Mouse (Mus musculus) bone marrow, adult 2 months (tissue): ENCODE data around the gene Caap1.

Source experiments
- CTCF ChIP-seq: fragments of 200-500 bp; IDR thresholded peaks from 2 replicates; pipeline ENCODE4 v1.5.1; 2011; ENCODE audit warnings: low read length, control low read depth; ENCODE audit not compliant: control insufficient read depth, insufficient read depth
- POLR2A ChIP-seq: fragments of 200-500 bp; IDR thresholded peaks from 2 replicates; pipeline ENCODE4 v1.6.1; 2011; ENCODE audit warnings: low read depth, mild to moderate bottlenecking, control low read depth, low read length, borderline replicate concordance; ENCODE audit not compliant: control insufficient read depth

DNA sequence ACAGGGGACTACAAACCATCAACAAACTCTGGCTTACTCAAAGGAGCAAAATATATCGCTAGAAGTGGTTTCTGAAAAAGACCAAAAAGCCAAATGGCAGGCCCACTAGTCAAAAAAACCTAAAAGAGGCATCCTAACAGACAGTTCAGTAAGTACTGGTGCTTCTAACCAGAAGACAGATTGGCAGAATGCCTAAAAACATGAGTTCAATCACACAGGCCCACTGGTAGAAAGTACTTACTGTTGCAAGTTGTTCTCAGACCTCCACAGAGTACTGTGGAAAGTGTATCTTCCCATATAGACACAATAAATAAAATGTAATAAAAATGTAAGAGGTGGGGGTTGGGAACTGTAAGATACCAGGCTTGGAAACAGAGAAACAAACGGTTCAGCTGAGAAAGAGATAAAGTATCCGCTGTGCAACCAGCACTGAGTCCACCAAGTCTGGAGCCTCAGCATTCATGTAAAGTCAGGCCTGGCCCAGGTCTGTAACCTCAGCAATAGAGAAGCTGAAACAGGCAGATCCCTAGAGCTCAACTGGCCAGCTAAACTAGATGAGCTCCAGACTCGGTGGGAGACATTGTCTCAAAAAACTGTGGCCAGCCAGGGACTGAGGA, 35.3 kb upstream of the Caap1 start:
- TF ChIP-seq POLR2A (no peak), CTCF (no peak)
